Mouse (Mus musculus): ENCODE data around the gene Rnf145. TPM values are rescaled to one million over a fixed set of nuclear protein-coding genes. Genes with fewer than 3 reads are reported as not detected.

Gene Rnf145
- polyA plus RNA-seq, 1 experiment from 2014 or later, result 104 TPM

DNA sequence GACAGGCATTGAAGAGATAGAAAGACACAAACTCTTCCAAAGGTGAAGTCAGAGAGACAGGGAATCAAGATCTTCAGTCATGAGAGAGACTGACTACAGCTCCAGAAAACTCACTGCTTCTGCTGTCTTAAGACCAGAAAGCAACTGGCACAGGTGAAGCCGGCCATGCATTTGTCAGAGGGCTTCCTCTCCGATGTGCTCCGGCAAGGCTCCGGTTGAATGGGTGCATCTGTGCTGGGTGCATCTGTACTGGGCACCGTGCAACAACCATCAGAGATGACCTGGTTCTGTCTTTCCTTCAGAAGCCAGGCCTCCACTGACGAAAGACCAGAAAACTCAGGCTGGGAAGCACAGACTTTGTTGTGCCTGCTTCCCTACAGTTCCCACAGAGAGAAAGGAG is 38.5 kb upstream of the Rnf145 start:
- no peaks in the 10 kb centered on the region for H3K4me1 ChIP-seq (ENCODE audit: control insufficient read depth, insufficient read depth, low read length)
- H3K4me2 ChIP-seq (ENCODE audit: low read depth, low read length), result no peak overlapping the region
- DNase-seq (ENCODE audit: low spot score) (no peak), ATAC-seq (replicated peaks; ENCODE audit: insufficient number of reproducible peaks, low FRiP score, low TSS enrichment, low read depth) (no peak)
- H3K27me3 ChIP-seq (ENCODE audit: control insufficient read depth, insufficient read depth, low read length), result no peaks in the 10 kb centered on the region
- no peaks in the 10 kb centered on the region for H3K9me3 ChIP-seq (replicated peaks; ENCODE audit: control insufficient read depth, low read length)
- H3K4me3 ChIP-seq (ENCODE audit: low read depth, low read length), result no peak overlapping the region
- no peak overlapping the region for H3K9ac ChIP-seq (replicated peaks; ENCODE audit: low read length)
- H3K36me3 ChIP-seq (replicated peaks; ENCODE audit: control insufficient read depth, insufficient read depth, low read depth, low read length), result no peaks in the 10 kb centered on the region
- WGBS, result 92% methylated on average over 6 of the region's 6 CpGs
- no peak overlapping the region for H3K27ac ChIP-seq (replicated peaks; ENCODE audit: low read depth, low read length)

DNA sequence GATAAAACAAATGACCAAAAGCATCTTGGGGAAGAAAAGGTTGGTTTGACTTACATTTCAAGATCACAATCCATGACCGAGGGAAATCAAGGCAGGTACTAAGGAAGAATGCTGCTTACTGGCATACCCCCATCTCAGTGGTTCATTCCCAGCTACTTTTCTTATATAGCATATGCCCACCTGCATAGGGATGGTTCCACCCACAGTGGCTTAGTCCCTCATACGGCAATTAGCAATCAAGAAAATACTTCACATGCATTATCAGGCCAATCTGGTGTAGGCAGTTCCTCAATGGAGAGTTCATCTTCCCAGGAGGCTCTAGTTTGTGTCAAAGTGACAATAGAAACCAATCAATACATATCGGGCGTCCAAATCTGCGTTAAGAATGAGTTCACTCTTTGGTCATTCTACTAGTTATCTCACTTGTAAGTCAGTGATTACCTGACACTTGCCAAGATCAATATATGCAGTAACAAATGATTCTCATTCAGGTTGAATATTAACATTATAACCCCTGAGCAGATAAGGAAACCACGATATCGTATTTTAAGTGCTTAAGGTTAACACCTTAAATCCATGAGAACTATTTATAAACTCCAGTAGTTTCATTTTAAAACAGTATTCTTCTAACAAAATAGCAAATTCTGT is 33.6 kb upstream of the Rnf145 start:
- ATAC-seq (replicated peaks; ENCODE audit: insufficient number of reproducible peaks, low FRiP score, low TSS enrichment, low read depth) (no peak), DNase-seq (ENCODE audit: low spot score) (no peak)
- H3K9me3 ChIP-seq (replicated peaks; ENCODE audit: control insufficient read depth, low read length), result no peaks in the 10 kb centered on the region
- no peak overlapping the region for H3K4me2 ChIP-seq (ENCODE audit: low read depth, low read length)
- 90% methylated on average over 7 of the region's 7 CpGs for WGBS
- H3K27ac ChIP-seq (replicated peaks; ENCODE audit: low read depth, low read length), result no peak overlapping the region
- no peak overlapping the region for H3K4me3 ChIP-seq (ENCODE audit: low read depth, low read length)
- H3K36me3 ChIP-seq (replicated peaks; ENCODE audit: control insufficient read depth, insufficient read depth, low read depth, low read length), result no peaks in the 10 kb centered on the region
- no peak overlapping the region for H3K9ac ChIP-seq (replicated peaks; ENCODE audit: low read length)
- H3K4me1 ChIP-seq (ENCODE audit: control insufficient read depth, insufficient read depth, low read length), result no peaks in the 10 kb centered on the region
- H3K27me3 ChIP-seq (ENCODE audit: control insufficient read depth, insufficient read depth, low read length), result no peaks in the 10 kb centered on the region

DNA sequence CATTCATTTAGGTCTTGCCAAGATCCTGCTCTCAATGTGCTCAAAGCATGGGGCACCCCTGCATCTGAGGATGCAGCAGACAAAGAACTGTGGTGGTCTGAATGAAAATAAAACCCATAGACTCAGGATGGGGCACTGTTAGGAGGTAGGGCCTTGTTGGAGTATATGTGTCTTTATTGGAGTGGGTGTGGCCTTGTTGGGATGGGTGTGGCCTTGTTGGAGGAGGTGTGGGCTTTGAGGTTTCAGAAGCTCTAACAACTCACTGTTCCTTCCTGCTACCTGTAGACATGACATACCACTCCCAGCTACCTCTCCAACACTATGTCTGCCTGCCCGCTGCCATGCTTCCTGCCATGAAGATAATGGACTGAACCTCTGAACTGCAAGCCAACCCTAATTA is 29.6 kb upstream of the Rnf145 start:
- no peak overlapping the region for H3K27ac ChIP-seq (replicated peaks; ENCODE audit: low read depth, low read length)
- H3K4me2 ChIP-seq (ENCODE audit: low read depth, low read length), result no peak overlapping the region
- no peaks in the 10 kb centered on the region for H3K9me3 ChIP-seq (replicated peaks; ENCODE audit: control insufficient read depth, low read length)
- no peaks in the 10 kb centered on the region for H3K36me3 ChIP-seq (replicated peaks; ENCODE audit: control insufficient read depth, insufficient read depth, low read depth, low read length)
- DNase-seq (ENCODE audit: low spot score) (no peak), ATAC-seq (replicated peaks; ENCODE audit: insufficient number of reproducible peaks, low FRiP score, low TSS enrichment, low read depth) (no peak)
- H3K4me3 ChIP-seq (ENCODE audit: low read depth, low read length), result no peak overlapping the region
- H3K27me3 ChIP-seq (ENCODE audit: control insufficient read depth, insufficient read depth, low read length), result no peaks in the 10 kb centered on the region
- H3K4me1 ChIP-seq (ENCODE audit: control insufficient read depth, insufficient read depth, low read length), result no peaks in the 10 kb centered on the region
- H3K9ac ChIP-seq (replicated peaks; ENCODE audit: low read length), result no peak overlapping the region
- WGBS, result 86% methylated on average over 1 of the region's 1 CpGs

DNA sequence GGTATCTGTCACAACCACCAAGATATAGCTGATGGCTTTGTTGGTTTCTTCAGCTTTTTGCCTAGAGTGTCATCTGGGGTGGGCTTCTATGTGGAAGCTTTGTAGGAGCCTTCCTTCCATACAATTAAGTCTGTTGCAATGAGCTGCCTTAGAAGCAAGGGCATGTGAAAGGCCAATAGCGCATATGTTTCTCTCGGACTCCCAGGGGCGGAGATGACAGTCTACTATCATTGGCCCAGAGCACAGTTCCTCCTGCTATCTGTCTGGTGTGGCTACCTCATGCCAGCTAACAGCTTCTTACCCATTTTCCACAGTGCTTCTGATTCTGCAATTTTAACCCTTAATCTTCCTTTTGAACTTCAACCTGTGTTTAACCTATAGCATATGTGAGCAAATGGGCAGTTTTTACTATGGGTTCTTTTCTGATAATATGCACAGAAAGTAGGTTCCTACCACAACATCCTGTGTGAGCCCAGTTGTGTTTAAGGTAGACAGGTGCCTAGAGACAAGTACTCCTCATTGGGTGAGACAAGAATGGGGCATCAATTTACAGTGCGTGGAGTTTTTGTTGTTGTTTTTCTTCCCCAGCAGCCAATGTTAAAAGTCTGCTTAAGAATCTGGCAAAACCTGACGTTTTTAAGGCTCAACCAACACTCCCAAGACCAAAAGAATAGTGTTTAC is 24.0 kb upstream of the Rnf145 start:
- no peak for ATAC-seq (replicated peaks; ENCODE audit: insufficient number of reproducible peaks, low FRiP score, low TSS enrichment, low read depth)
- 79% methylated on average over 5 of the region's 5 CpGs for WGBS
- H3K4me3 ChIP-seq (ENCODE audit: low read depth, low read length), result no peak overlapping the region

DNA sequence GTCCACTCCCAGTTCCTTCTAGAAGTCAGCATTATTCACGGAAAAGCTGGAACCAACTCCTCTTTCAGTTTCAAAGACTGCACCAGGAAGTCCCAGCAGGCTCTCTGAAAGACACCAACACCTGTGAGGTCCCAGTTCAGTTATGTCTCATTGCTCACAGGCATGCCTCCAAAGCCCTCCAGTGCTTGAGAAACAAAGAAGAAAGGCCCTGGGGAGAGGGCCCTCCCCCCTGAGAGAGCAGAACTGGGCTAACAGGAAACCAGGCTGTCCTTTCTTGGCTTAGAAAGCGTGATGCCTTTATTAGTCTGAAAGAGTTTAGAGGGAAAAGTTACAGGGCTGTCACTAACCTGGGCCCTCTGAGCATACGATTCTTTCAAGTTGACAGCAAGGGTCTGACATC is 22.5 kb upstream of the Rnf145 start:
- DNase-seq (ENCODE audit: low spot score), result no peak
- no peak for ATAC-seq (replicated peaks; ENCODE audit: insufficient number of reproducible peaks, low FRiP score, low TSS enrichment, low read depth)
- Histone ChIP-seq H3K4me2 (ENCODE audit: low read depth, low read length) (no peak overlapping the region), H3K9ac (replicated peaks; ENCODE audit: low read length) (no peak overlapping the region), H3K36me3 (replicated peaks; ENCODE audit: control insufficient read depth, insufficient read depth, low read depth, low read length) (no peaks in the 10 kb centered on the region), H3K27ac (replicated peaks; ENCODE audit: low read depth, low read length) (no peak overlapping the region), H3K4me1 (ENCODE audit: control insufficient read depth, insufficient read depth, low read length) (no peaks in the 10 kb centered on the region), H3K27me3 (ENCODE audit: control insufficient read depth, insufficient read depth, low read length) (no peaks in the 10 kb centered on the region), H3K4me3 (ENCODE audit: low read depth, low read length) (no peak overlapping the region), H3K9me3 (replicated peaks; ENCODE audit: control insufficient read depth, low read length) (no peaks in the 10 kb centered on the region)
- 49% methylated on average over 3 of the region's 3 CpGs for WGBS

More for the DNA sequence above, 24.0 kb upstream of the Rnf145 start:
- no peaks in the 10 kb centered on the region for H3K9me3 ChIP-seq (replicated peaks; ENCODE audit: control insufficient read depth, low read length)
- no peaks in the 10 kb centered on the region for H3K4me1 ChIP-seq (ENCODE audit: control insufficient read depth, insufficient read depth, low read length)
- H3K36me3 ChIP-seq (replicated peaks; ENCODE audit: control insufficient read depth, insufficient read depth, low read depth, low read length), result no peaks in the 10 kb centered on the region
- no peak overlapping the region for H3K27ac ChIP-seq (replicated peaks; ENCODE audit: low read depth, low read length)
- no peaks in the 10 kb centered on the region for H3K27me3 ChIP-seq (ENCODE audit: control insufficient read depth, insufficient read depth, low read length)
- H3K4me2 ChIP-seq (ENCODE audit: low read depth, low read length), result no peak overlapping the region
- no peak for DNase-seq (ENCODE audit: low spot score)
- no peak overlapping the region for H3K9ac ChIP-seq (replicated peaks; ENCODE audit: low read length)

DNA sequence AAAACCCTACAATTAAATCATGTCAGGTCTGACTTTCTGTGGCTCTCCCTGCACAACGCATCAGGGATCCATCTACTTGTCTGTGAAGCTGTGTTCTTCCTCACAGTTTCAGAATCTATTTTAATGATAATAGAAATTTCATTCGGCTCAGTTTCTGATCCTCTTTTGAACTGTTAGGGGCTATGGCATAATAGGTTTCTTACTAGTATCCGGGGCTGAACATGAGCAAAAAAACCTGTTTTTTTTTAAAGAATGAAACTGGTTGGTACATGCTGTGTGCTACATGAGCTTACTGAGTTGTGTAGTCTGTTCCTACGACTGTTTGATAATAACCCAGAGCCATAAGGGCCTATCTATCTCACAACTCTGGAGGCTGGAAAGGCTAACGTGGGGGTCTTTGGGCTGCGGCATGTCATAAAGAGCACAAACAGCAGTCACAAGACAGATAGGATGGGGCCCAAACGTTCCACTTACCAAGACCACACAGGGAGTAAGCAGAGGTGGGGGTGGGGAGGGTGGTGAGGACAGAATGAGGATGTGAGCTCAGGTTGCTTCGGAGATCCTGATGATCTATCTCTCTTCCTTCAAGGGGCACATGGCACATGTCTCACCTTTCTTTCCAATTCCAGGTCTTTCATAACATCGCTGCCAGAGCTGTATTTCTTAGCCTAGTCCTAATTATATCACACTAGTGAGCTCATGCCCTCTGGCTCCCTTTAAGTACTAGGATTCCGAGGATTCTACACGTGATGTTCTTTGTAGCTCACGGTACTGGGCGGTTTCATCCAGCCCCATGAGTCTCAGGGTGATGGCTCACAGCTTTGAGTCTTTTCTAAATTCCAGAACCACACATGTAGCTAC is 20.1 kb upstream of the Rnf145 start:
- H3K4me1 ChIP-seq (ENCODE audit: control insufficient read depth, insufficient read depth, low read length), result no peaks in the 10 kb centered on the region
- H3K9ac ChIP-seq (replicated peaks; ENCODE audit: low read length), result no peak overlapping the region
- H3K27me3 ChIP-seq (ENCODE audit: control insufficient read depth, insufficient read depth, low read length), result no peaks in the 10 kb centered on the region
- H3K4me2 ChIP-seq (ENCODE audit: low read depth, low read length), result no peak overlapping the region
- ATAC-seq (replicated peaks; ENCODE audit: insufficient number of reproducible peaks, low FRiP score, low TSS enrichment, low read depth) (no peak), DNase-seq (ENCODE audit: low spot score) (no peak)
- H3K27ac ChIP-seq (replicated peaks; ENCODE audit: low read depth, low read length), result no peak overlapping the region
- 66% methylated on average over 13 of the region's 13 CpGs for WGBS
- H3K36me3 ChIP-seq (replicated peaks; ENCODE audit: control insufficient read depth, insufficient read depth, low read depth, low read length), result no peaks in the 10 kb centered on the region
- no peak overlapping the region for H3K4me3 ChIP-seq (ENCODE audit: low read depth, low read length)
- no peaks in the 10 kb centered on the region for H3K9me3 ChIP-seq (replicated peaks; ENCODE audit: control insufficient read depth, low read length)

DNA sequence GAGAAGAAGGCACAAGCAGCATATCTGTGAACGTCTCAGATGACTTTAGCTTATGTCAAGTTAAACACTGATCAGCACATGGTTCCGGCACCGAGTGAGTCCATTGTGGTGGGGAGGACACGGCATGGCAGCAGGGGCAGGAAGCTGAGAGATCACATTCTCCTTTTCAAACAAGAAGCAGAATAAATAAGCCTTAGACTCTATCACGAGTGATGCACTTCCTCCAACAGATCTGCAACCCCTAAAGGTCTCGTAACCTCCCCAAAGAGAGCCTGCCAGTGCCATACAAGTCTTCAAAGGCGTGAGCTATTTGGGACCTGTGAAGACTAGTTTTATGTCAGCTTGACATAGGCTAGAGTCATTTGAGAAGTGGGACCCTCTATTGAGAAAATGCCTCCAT is 17.8 kb upstream of the Rnf145 start:
- ATAC-seq (replicated peaks; ENCODE audit: insufficient number of reproducible peaks, low FRiP score, low TSS enrichment, low read depth), result no peak
- Histone ChIP-seq H3K9ac (replicated peaks; ENCODE audit: low read length) (no peak overlapping the region), H3K36me3 (replicated peaks; ENCODE audit: control insufficient read depth, insufficient read depth, low read depth, low read length) (no peaks in the 10 kb centered on the region), H3K4me1 (ENCODE audit: control insufficient read depth, insufficient read depth, low read length) (no peaks in the 10 kb centered on the region), H3K9me3 (replicated peaks; ENCODE audit: control insufficient read depth, low read length) (no peaks in the 10 kb centered on the region), H3K4me2 (ENCODE audit: low read depth, low read length) (no peak overlapping the region), H3K27me3 (ENCODE audit: control insufficient read depth, insufficient read depth, low read length) (no peaks in the 10 kb centered on the region), H3K4me3 (ENCODE audit: low read depth, low read length) (no peak overlapping the region), H3K27ac (replicated peaks; ENCODE audit: low read depth, low read length) (no peak overlapping the region)
- no peak for DNase-seq (ENCODE audit: low spot score)
- 78% methylated on average over 7 of the region's 7 CpGs for WGBS

DNA sequence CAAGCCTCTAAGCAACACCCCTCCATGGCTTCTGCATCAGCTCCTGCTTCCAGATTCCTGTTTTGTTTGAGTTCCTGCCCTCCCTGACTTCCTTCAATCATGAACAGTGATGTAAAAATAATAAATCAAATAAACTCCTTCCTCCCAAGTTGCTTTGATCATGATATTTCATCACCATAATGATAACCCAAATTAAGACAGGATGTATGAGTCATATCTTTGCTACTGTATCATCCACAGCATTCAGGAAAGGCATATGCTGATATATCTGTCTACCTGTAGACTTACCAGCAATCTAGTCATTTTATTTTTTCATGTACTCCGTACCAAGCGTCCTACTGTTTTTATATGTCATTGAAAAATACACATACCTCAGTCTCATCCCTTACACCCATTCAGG is 17.3 kb upstream of the Rnf145 start:
- Histone ChIP-seq H3K4me3 (ENCODE audit: low read depth, low read length) (no peak overlapping the region), H3K9me3 (replicated peaks; ENCODE audit: control insufficient read depth, low read length) (no peaks in the 10 kb centered on the region), H3K9ac (replicated peaks; ENCODE audit: low read length) (no peak overlapping the region), H3K27me3 (ENCODE audit: control insufficient read depth, insufficient read depth, low read length) (no peaks in the 10 kb centered on the region), H3K4me2 (ENCODE audit: low read depth, low read length) (no peak overlapping the region), H3K27ac (replicated peaks; ENCODE audit: low read depth, low read length) (no peak overlapping the region), H3K4me1 (ENCODE audit: control insufficient read depth, insufficient read depth, low read length) (no peaks in the 10 kb centered on the region), H3K36me3 (replicated peaks; ENCODE audit: control insufficient read depth, insufficient read depth, low read depth, low read length) (no peaks in the 10 kb centered on the region)
- DNase-seq (ENCODE audit: low spot score), result no peak
- 93% methylated on average over 2 of the region's 2 CpGs for WGBS
- no peak for ATAC-seq (replicated peaks; ENCODE audit: insufficient number of reproducible peaks, low FRiP score, low TSS enrichment, low read depth)

Measured in embryonic facial prominence, embryonic 11.5 days (tissue).